Mouse (Mus musculus): ENCODE measurements around the gene Kit. TPM values are rescaled to one million over a fixed set of nuclear protein-coding genes. Genes with fewer than 3 reads are reported as not detected.

Gene Kit
- polyA plus RNA-seq, 1 experiment from 2014 or later, result 6.8 TPM

DNA sequence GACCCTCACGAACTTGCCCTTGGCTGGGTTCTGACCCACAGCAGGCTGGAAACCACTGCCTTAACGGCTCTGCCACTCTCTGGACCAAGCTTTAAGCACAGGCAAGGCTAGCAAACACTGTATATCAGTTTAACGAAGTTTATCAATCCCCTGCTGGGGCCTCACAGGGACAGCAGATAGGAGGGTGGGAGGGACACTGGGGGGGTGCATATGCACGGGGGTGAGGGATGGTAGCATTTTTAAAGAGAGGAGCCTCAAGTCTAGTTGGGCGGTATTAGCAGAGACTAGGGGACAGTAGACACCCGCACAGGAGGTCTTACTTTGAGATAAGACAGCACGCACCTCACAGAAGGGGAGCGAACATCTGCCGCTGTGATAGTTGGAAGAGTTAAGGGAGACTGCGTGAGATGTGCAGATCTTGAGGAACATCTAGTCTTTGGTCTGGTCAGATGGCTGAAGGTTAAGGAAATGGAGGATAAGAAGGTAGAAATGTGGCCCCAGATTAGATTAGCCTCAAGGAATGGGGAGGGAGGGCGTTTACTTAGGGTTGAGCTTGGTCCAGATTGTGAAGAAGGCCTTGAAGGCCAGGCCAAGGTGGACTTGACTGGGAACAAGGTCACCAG lies 5.0 kb downstream of the Kit start:
- 38% methylated on average over 11 of the region's 11 CpGs for WGBS (ENCODE audit: insufficient replicate concordance)
- Histone ChIP-seq H3K9me3 (ENCODE audit: low read length) (no peaks in the 10 kb centered on the region), H3K4me2 (ENCODE audit: low read depth, low read length) (peak overlapping the region; percentile 98), H3K9ac (replicated peaks) (no peak overlapping the region), H3K36me3 (replicated peaks; ENCODE audit: insufficient read depth, low read length) (no peaks in the 10 kb centered on the region), H3K4me1 (ENCODE audit: insufficient read depth) (peaks cover 36% of the 10 kb centered on the region), H3K27ac (ENCODE audit: low read depth) (no peak overlapping the region; the same call in 1 of the 2 replicates), H3K4me3 (ENCODE audit: low read depth, low read length) (no peak overlapping the region), H3K27me3 (ENCODE audit: insufficient read depth, low read length) (peaks cover 19% of the 10 kb centered on the region)
- DNase-seq (no peak), ATAC-seq (peak; percentile 19)
- TF ChIP-seq CTCF (IDR thresholded peaks at IDR 0.05; ENCODE audit: low read depth) (no peak), EP300 (IDR thresholded peaks at IDR 0.05; ENCODE audit: low read depth) (peak; percentile 46; the same call in 1 of the 2 replicates)

DNA sequence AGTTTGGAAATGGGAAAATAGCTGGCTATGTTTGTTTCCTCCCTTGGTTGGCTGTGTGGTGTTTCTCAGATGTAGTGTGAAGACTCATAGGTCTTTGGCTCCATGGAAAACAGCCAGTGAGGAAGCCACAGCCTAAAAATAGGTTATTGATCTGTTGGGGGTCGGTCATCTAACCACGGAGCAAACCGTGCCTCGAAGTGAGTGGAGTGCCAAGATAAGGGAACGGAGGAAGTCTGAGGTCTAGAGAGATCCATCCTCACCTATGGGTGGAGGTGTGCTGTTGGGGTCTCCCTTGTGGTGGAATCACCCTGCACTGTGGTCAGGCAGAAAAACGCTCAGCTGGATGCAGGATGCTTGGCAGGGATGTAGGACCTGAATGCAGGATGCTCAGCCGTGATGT lies 7.2 kb downstream of the Kit start:
- Histone ChIP-seq H3K27me3 (ENCODE audit: insufficient read depth, low read length) (peaks cover 10% of the 10 kb centered on the region), H3K4me1 (ENCODE audit: insufficient read depth) (peaks cover 20% of the 10 kb centered on the region), H3K9me3 (ENCODE audit: low read length) (no peaks in the 10 kb centered on the region), H3K4me2 (ENCODE audit: low read depth, low read length) (peak overlapping the region; percentile 40; the same call in 1 of the 2 replicates), H3K9ac (replicated peaks) (no peak overlapping the region), H3K36me3 (replicated peaks; ENCODE audit: insufficient read depth, low read length) (no peaks in the 10 kb centered on the region), H3K27ac (ENCODE audit: low read depth) (no peak overlapping the region), H3K4me3 (ENCODE audit: low read depth, low read length) (no peak overlapping the region)
- no peak for DNase-seq
- TF ChIP-seq CTCF (IDR thresholded peaks at IDR 0.05; ENCODE audit: low read depth) (no peak), EP300 (IDR thresholded peaks at IDR 0.05; ENCODE audit: low read depth) (no peak)
- 24% methylated on average over 7 of the region's 7 CpGs for WGBS (ENCODE audit: insufficient replicate concordance)
- ATAC-seq, result no peak

DNA sequence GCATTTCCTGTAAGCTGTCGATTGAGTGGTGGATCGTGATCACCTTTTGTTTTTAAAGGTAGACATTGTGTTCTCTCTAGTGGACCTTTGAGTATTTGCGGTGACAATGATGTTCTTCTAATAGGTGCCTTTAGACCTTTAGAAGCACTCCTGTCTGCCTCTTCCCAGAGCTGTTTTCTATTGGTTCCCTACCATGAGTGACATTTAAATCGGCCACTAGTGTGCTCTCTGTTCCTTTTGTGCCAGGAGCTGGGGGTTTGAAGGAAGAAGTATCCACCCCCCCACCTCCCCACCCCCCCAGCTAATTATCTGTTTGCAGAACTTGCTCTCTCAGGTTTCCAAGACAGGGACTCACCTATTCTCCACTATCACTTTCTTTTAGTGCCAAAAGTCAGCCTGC lies 13.1 kb downstream of the Kit start:
- no peaks in the 10 kb centered on the region for H3K27me3 ChIP-seq (ENCODE audit: insufficient read depth, low read length)
- H3K27ac ChIP-seq (ENCODE audit: low read depth), result no peak overlapping the region
- H3K4me1 ChIP-seq (ENCODE audit: insufficient read depth), result no peaks in the 10 kb centered on the region; the same call in 1 of the 2 replicates
- TF ChIP-seq EP300 (IDR thresholded peaks at IDR 0.05; ENCODE audit: low read depth) (no peak), CTCF (IDR thresholded peaks at IDR 0.05; ENCODE audit: low read depth) (no peak)
- no peaks in the 10 kb centered on the region for H3K36me3 ChIP-seq (replicated peaks; ENCODE audit: insufficient read depth, low read length)
- no peak for DNase-seq
- H3K9me3 ChIP-seq (ENCODE audit: low read length), result no peaks in the 10 kb centered on the region
- 76% methylated on average over 4 of the region's 4 CpGs for WGBS (ENCODE audit: insufficient replicate concordance)
- no peak for ATAC-seq
- no peak overlapping the region for H3K4me2 ChIP-seq (ENCODE audit: low read depth, low read length)
- H3K4me3 ChIP-seq (ENCODE audit: low read depth, low read length), result no peak overlapping the region
- H3K9ac ChIP-seq (replicated peaks), result no peak overlapping the region

DNA sequence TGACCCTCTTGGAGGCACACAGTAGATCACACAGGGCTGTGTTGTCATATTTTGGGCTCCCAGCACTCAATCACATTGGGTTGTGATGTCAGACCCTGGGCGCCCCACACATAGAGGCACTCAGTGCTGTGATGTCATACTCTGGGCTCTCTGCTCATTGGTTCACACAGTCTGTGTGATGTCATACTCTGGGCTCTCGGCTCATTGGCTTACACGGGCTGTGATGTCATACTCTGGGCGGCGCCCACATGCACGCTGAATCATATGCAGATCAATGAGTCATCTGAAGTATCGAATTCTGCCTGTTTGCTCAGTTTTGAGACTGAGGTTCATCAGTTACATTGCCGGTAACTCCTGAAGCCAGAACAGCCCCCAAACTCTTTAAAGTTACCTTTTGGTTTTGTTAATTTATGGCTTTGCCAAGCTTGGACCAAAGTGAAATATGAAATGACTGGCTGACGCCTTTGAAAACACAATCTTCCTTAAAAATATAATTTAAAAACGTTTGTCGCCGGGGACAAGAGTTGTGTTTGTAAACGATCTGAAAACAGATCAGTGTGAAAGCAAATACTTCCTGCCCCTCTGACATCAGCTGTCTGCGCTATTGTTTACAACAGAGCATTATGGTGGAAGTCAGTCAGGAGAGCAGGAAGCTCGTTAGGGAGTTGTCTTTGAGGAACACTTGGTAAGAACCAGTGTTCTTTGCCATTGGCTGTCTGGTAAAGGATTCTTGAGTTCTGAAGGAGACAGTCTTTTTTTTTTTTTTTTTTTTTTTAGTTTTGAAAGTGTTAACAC lies 15.0 kb downstream of the Kit start:
- Histone ChIP-seq H3K9me3 (ENCODE audit: low read length) (no peaks in the 10 kb centered on the region), H3K9ac (replicated peaks) (no peak overlapping the region), H3K4me1 (ENCODE audit: insufficient read depth) (no peaks in the 10 kb centered on the region; the same call in 1 of the 2 replicates), H3K4me2 (ENCODE audit: low read depth, low read length) (no peak overlapping the region), H3K4me3 (ENCODE audit: low read depth, low read length) (no peak overlapping the region), H3K27ac (ENCODE audit: low read depth) (no peak overlapping the region), H3K27me3 (ENCODE audit: insufficient read depth, low read length) (no peaks in the 10 kb centered on the region), H3K36me3 (replicated peaks; ENCODE audit: insufficient read depth, low read length) (no peaks in the 10 kb centered on the region)
- ATAC-seq (peak; percentile 48; the same call in 1 of the 2 replicates), DNase-seq (no peak)
- WGBS (ENCODE audit: insufficient replicate concordance), result 67% methylated on average over 15 of the region's 15 CpGs
- TF ChIP-seq EP300 (IDR thresholded peaks at IDR 0.05; ENCODE audit: low read depth) (no peak), CTCF (IDR thresholded peaks at IDR 0.05; ENCODE audit: low read depth) (no peak)

DNA sequence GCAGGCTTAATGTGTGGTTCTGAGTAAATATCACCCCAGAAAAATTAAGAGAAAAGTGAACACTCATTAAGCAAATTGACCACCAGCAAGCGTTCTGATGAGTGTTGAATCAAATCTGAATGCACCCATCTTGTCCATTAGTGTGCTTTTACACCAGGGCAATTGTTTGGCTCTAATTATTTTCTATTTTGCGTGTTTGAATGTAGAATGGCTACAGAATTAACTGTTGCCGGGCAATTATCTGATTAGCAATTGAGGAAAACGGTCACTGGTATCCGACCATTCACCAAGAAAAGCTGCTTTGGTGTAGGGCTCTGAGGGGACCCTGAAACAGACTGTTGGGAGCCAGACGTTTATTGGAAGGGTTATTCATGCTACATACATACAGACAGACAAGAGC lies 16.2 kb downstream of the Kit start:
- Histone ChIP-seq H3K4me3 (ENCODE audit: low read depth, low read length) (no peak overlapping the region), H3K4me1 (ENCODE audit: insufficient read depth) (no peaks in the 10 kb centered on the region; the same call in 1 of the 2 replicates), H3K4me2 (ENCODE audit: low read depth, low read length) (no peak overlapping the region), H3K36me3 (replicated peaks; ENCODE audit: insufficient read depth, low read length) (no peaks in the 10 kb centered on the region), H3K27me3 (ENCODE audit: insufficient read depth, low read length) (no peaks in the 10 kb centered on the region), H3K9ac (replicated peaks) (no peak overlapping the region), H3K27ac (ENCODE audit: low read depth) (no peak overlapping the region), H3K9me3 (ENCODE audit: low read length) (no peaks in the 10 kb centered on the region)
- TF ChIP-seq EP300 (IDR thresholded peaks at IDR 0.05; ENCODE audit: low read depth), result no peak
- TF ChIP-seq CTCF (IDR thresholded peaks at IDR 0.05; ENCODE audit: low read depth), result no peak
- no peak for DNase-seq
- 64% methylated on average over 6 of the region's 6 CpGs for WGBS (ENCODE audit: insufficient replicate concordance)
- ATAC-seq, result no peak

DNA sequence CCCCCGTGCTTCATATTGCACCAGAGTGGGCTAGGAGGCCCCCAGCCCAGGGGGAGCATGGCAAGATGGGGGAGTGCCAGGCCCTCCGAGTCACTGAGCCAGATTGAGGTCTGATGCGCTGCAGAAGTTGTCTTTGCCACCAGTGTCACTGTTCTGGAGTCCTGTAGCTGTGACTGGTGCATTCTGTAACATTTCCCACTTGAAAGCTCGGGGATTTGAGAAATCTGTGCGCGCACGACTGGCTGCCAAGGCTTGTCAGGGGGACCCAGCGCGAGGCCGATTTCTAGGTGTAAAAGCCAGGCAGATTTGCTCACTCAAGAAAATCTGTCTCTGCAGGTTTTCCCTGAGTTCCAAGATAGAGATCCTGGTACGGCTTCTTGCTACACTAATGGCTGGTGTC lies 16.9 kb downstream of the Kit start:
- ATAC-seq (no peak), DNase-seq (no peak)
- H3K27me3 ChIP-seq (ENCODE audit: insufficient read depth, low read length), result no peaks in the 10 kb centered on the region
- H3K4me1 ChIP-seq (ENCODE audit: insufficient read depth), result no peaks in the 10 kb centered on the region; the same call in 1 of the 2 replicates
- TF ChIP-seq EP300 (IDR thresholded peaks at IDR 0.05; ENCODE audit: low read depth) (no peak), CTCF (IDR thresholded peaks at IDR 0.05; ENCODE audit: low read depth) (no peak)
- WGBS (ENCODE audit: insufficient replicate concordance), result 79% methylated on average over 11 of the region's 11 CpGs
- H3K27ac ChIP-seq (ENCODE audit: low read depth), result no peak overlapping the region
- H3K4me3 ChIP-seq (ENCODE audit: low read depth, low read length), result no peak overlapping the region
- no peak overlapping the region for H3K9ac ChIP-seq (replicated peaks)
- no peaks in the 10 kb centered on the region for H3K9me3 ChIP-seq (ENCODE audit: low read length)
- H3K36me3 ChIP-seq (replicated peaks; ENCODE audit: insufficient read depth, low read length), result no peaks in the 10 kb centered on the region
- H3K4me2 ChIP-seq (ENCODE audit: low read depth, low read length), result no peak overlapping the region
